Mouse (Mus musculus) limb, embryonic 13.5 days (tissue): Measurements from ENCODE around the gene Ssr1. TPM values are rescaled to one million over a fixed set of nuclear protein-coding genes. Genes with fewer than 3 reads are reported as not detected.

Experiments
- ATAC-seq: fragments of 200-750 bp; cut with Nextera tagmentation; 2 replicates; pipeline ENCODE4 v1.8.0; 2017; ENCODE audit warnings: low read depth, moderate number of reproducible peaks, moderate TSS enrichment; ENCODE audit not compliant: low FRiP score
- H3K27ac ChIP-seq: fragments of 300-500 bp; sonication (generic); 2 replicates; pipeline ENCODE4 v1.5.1; 2015; ENCODE audit warnings: inconsistent platforms, mild to moderate bottlenecking, moderate library complexity
- H3K27me3 ChIP-seq: fragments of 300-500 bp; sonication (generic); 2 replicates; pipeline ENCODE4 v1.6.1; 2015; ENCODE audit warnings: mild to moderate bottlenecking, inconsistent platforms
- H3K36me3 ChIP-seq: fragments of 300-500 bp; sonication (generic); 2 replicates; pipeline ENCODE4 v1.6.1; 2015; ENCODE audit warnings: inconsistent platforms, mild to moderate bottlenecking, moderate library complexity
- H3K4me1 ChIP-seq: fragments of 300-500 bp; sonication (generic); 2 replicates; pipeline ENCODE4 v1.6.1; 2015; ENCODE audit warnings: inconsistent platforms
- H3K4me2 ChIP-seq: fragments of 300-500 bp; sonication (generic); replicated peaks from 2 replicates; pipeline ENCODE4 v1.6.1; 2015; ENCODE audit warnings: inconsistent platforms, mild to moderate bottlenecking, moderate library complexity
- H3K4me3 ChIP-seq: fragments of 300-500 bp; sonication (generic); 2 replicates; pipeline ENCODE4 v1.5.1; 2015; ENCODE audit warnings: moderate library complexity, mild to moderate bottlenecking, inconsistent platforms
- H3K9ac ChIP-seq: fragments of 300-500 bp; sonication (generic); 2 replicates; pipeline ENCODE4 v1.6.1; 2015; ENCODE audit warnings: mild to moderate bottlenecking, inconsistent platforms
- H3K9me3 ChIP-seq: fragments of 300-500 bp; sonication (generic); 2 replicates; pipeline ENCODE4 v1.6.1; 2016; ENCODE audit warnings: inconsistent platforms
- WGBS: fragments of 180-500 bp; shearing (Covaris S2); methylation state at CpG from one replicate; pipeline ENCODE4 v1.1.7; 2015; 5-methylcytosine and 5-hydroxymethylcytosine counted together
- polyA plus RNA-seq: library from polyadenylated mRNA; unstranded; fragments of >200 nt; fragmentation: Nextera tagmentation; extraction: Ambion mirVana; gene quantifications from 2 replicates; pipeline ENCODE4 v1.2.1, GENCODE M21; 2015

The Ssr1 gene
- polyA plus RNA-seq, 1 experiment from 2014 or later: 143 TPM

DNA sequence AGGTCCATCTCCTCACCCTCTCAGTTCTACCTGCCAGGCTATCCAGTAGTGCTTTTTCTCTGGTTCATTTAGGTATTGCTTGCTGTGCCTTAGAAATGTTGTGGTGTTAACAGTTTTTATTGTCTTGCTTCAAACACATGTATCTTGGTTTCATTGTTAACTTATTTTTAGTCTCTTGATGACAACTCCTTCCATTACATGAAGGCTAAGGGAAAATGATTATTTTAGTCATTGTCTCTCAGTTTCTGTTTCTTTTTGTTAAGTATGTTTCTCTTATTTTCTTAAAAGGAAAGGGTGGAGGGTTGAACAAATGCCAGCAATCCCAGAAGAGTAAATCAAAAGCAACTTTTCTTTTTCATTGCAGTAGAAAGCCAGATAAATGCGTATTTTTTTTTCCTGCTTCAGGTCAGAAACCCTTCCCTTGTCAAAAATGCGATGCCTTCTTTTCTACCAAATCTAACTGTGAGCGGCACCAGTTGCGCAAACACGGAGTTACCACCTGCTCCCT lies 52.8 kb downstream of the Ssr1 start:
- no peak for ATAC-seq
- H3K27ac ChIP-seq: no peak overlapping the region
- H3K27me3 ChIP-seq: no peaks in the 10 kb centered on the region
- no peak overlapping the region for H3K4me3 ChIP-seq
- 78% methylated on average over 5 of the region's 5 CpGs for WGBS
- no peaks in the 10 kb centered on the region for H3K9me3 ChIP-seq
- no peak overlapping the region for H3K9ac ChIP-seq
- peaks cover 21% of the 10 kb centered on the region for H3K4me1 ChIP-seq
- H3K36me3 ChIP-seq: peaks cover 36% of the 10 kb centered on the region
- H3K4me2 ChIP-seq: no peak overlapping the region

DNA sequence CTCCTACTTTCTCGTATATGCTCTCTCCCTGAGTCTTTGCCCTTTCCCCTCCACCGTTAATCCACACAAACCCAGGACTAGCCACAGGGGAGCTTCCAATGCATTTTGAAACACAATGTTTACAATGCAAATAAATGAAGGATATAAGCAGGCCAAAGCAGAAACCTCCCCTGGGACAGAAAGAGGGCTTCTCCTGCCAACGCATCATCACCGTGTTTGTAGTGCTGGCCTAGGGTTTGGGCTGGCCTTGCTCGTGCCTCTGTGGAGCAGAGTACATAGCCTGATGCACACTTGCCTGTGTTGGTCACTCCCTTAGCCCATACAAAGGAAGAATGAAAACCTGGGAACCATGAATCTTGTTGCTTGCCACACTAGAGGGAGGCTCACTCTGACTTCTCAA lies 53.4 kb downstream of the Ssr1 start:
- H3K36me3 ChIP-seq: peaks cover 41% of the 10 kb centered on the region
- 67% methylated on average over 5 of the region's 5 CpGs for WGBS
- no peaks in the 10 kb centered on the region for H3K27me3 ChIP-seq
- H3K9ac ChIP-seq: no peak overlapping the region
- H3K4me1 ChIP-seq: peaks cover 21% of the 10 kb centered on the region
- no peak overlapping the region for H3K4me3 ChIP-seq
- H3K4me2 ChIP-seq: no peak overlapping the region
- ATAC-seq: no peak
- no peaks in the 10 kb centered on the region for H3K9me3 ChIP-seq
- no peak overlapping the region for H3K27ac ChIP-seq

DNA sequence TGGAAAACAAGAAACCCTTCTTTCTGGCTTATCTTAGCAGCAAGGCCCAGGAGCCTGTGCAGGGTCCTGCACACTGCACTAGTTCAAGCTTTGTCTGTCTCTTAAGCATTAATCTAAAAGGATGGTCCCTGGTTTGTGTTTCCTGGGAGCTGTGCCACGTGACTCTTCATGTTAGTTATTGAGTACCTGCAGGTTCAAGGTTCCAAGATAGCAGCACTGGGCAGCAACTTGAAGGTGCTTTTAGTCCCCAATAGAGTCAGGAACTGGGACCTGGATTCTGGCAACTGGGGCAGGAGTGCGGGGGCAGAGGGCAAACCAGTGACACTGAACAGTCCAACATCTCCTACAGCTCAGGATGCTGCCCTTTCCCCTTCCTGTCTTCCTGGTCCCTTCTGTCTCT lies 53.9 kb downstream of the Ssr1 start:
- no peak for ATAC-seq
- WGBS: 88% methylated on average over 2 of the region's 2 CpGs

DNA sequence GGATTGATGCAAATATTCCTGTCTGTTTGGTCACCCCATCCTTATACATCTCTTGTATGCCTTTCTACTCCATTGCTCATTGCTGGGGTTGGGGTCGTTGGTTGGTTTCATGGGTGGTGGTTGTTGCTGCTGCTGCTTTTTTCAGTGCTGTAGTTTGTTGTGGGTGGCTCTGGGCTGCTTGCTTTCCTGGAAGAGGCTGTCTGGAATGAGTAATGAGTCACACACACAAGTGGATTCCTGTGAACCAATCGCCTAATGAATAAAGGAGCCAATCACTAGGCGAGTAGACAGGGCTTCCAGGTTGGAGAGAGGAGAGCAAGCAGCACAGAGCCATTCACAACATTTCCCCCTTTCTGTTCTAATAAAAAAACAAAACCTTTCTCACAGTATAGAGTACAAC lies 57.7 kb downstream of the Ssr1 start:
- Histone ChIP-seq H3K27me3 (no peaks in the 10 kb centered on the region), H3K9ac (no peak overlapping the region), H3K36me3 (peaks cover 68% of the 10 kb centered on the region), H3K4me1 (no peaks in the 10 kb centered on the region), H3K9me3 (no peaks in the 10 kb centered on the region), H3K4me2 (no peak overlapping the region), H3K27ac (no peak overlapping the region), H3K4me3 (no peak overlapping the region)
- no peak for ATAC-seq
- 91% methylated on average over 3 of the region's 3 CpGs for WGBS

More for the DNA sequence above, 53.9 kb downstream of the Ssr1 start:
- Histone ChIP-seq H3K27me3 (no peaks in the 10 kb centered on the region), H3K4me3 (no peak overlapping the region), H3K4me1 (peaks cover 21% of the 10 kb centered on the region), H3K27ac (no peak overlapping the region), H3K4me2 (no peak overlapping the region), H3K36me3 (peaks cover 43% of the 10 kb centered on the region), H3K9ac (no peak overlapping the region), H3K9me3 (no peaks in the 10 kb centered on the region)

DNA sequence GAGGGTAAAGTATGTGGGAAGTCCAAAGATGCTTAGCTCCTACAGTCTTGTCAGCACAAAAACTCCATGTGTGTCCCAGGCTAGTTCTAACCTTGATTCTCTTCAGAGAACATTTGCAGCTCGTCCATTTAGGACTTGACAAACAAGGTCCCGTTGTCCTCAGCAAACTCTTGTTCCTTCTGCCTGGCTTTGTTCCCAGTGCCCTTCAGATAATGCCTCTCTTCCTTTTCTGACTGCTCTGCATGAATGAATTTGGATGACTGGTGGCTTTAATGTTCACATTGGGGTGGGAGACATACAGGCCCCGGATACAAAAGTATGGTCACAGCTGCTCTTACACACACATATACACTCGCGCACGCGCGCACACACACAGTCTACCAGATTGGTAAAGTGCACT lies 59.1 kb downstream of the Ssr1 start:
- Histone ChIP-seq H3K4me3 (no peak overlapping the region), H3K9me3 (no peaks in the 10 kb centered on the region), H3K27ac (no peak overlapping the region), H3K4me2 (no peak overlapping the region), H3K27me3 (no peaks in the 10 kb centered on the region), H3K36me3 (peaks cover 82% of the 10 kb centered on the region), H3K4me1 (no peaks in the 10 kb centered on the region), H3K9ac (no peak overlapping the region)
- no peak for ATAC-seq
- WGBS: 94% methylated on average over 8 of the region's 8 CpGs

- no peak for ATAC-seq
- H3K9ac ChIP-seq: no peak overlapping the region
- 86% methylated on average over 4 of the region's 4 CpGs for WGBS
- no peak overlapping the region for H3K4me2 ChIP-seq
- H3K9me3 ChIP-seq: no peaks in the 10 kb centered on the region
- peaks cover 88% of the 10 kb centered on the region for H3K36me3 ChIP-seq
- no peak overlapping the region for H3K27ac ChIP-seq
- no peaks in the 10 kb centered on the region for H3K27me3 ChIP-seq
- no peak overlapping the region for H3K4me3 ChIP-seq
- no peaks in the 10 kb centered on the region for H3K4me1 ChIP-seq
Measured at GRCm38 (mm10) chr13:37934075-37934474, 59.9 kb downstream of the Ssr1 start.

DNA sequence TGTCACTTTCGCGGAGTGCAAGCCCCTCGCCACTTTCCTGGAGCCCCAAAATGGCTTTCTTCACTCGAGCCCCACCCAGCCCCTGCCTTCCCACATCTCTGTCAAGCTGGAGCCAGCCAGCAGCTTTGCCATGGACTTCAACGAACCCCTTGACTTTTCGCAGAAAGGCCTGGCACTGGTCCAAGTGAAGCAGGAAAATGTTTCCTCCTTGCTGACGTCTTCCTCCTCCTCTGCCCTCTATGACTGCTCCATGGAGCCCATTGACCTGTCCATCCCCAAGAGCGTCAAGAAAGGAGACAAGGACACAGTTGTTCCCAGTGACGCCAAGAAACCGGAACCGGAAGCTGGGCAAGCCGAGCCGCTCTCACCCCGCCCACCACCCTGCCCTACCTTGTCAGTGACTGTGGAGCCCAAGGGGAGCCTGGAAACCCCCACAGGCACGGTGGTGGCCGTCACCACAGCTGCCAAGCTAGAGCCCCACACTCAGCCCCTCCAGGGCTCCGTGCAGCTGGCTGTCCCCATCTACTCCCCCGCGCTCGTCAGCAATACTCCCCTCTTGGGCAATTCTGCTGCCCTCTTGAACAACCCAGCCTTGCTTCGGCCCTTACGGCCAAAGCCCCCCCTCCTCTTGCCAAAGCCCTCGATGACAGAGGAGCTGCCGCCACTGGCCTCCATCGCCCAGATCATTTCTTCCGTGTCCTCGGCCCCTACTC lies 62.7 kb downstream of the Ssr1 start:
- peaks cover 87% of the 10 kb centered on the region for H3K36me3 ChIP-seq
- no peak overlapping the region for H3K27ac ChIP-seq
- H3K9ac ChIP-seq: no peak overlapping the region
- H3K9me3 ChIP-seq: no peaks in the 10 kb centered on the region
- H3K4me2 ChIP-seq: no peak overlapping the region
- whole genome bisulfite sequencing: 78% methylated on average over 27 of the region's 27 CpGs
- ATAC-seq: no peak
- no peaks in the 10 kb centered on the region for H3K27me3 ChIP-seq
- H3K4me1 ChIP-seq: no peaks in the 10 kb centered on the region
- H3K4me3 ChIP-seq: no peak overlapping the region

DNA sequence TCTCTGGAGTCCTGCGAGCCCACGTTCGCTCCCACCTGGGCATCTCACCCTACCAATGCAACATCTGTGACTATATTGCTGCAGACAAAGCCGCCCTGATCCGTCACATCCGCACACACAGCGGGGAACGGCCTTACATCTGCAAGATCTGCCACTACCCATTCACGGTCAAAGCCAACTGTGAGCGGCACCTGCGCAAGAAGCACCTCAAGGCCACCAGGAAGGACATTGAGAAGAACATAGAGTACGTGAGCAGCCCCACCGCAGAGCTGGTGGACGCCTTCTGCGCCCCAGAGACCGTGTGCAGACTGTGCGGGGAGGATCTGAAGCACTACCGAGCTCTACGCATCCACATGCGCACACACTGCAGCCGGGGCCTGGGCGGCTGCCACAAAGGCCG lies 63.4 kb downstream of the Ssr1 start:
- Histone ChIP-seq H3K27me3 (no peaks in the 10 kb centered on the region), H3K4me2 (no peak overlapping the region), H3K4me1 (no peaks in the 10 kb centered on the region), H3K9me3 (no peaks in the 10 kb centered on the region), H3K9ac (no peak overlapping the region), H3K36me3 (peaks cover 82% of the 10 kb centered on the region), H3K4me3 (no peak overlapping the region), H3K27ac (no peak overlapping the region)
- WGBS: 93% methylated on average over 23 of the region's 23 CpGs
- ATAC-seq: no peak

DNA sequence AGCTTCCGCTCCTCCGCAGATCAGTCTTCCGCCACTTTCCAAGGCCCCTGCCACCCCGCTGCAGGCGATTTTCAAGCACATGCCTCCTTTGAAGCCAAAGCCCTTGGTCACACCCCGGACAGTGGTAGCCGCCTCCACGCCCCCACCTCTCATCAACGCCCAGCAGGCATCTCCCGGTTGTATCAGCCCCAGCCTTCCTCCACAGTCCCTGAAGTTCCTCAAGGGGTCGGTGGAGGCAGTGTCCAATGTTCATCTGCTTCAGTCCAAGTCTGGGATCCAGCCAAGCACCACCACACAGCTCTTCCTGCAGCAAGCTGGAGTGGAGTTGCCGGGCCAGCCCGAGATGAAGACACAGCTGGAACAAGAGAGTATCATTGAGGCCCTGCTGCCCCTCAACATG lies 63.9 kb downstream of the Ssr1 start:
- peaks cover 84% of the 10 kb centered on the region for H3K36me3 ChIP-seq
- H3K9ac ChIP-seq: no peak overlapping the region
- no peak overlapping the region for H3K4me3 ChIP-seq
- H3K27ac ChIP-seq: no peak overlapping the region
- H3K27me3 ChIP-seq: no peaks in the 10 kb centered on the region
- H3K4me2 ChIP-seq: no peak overlapping the region
- H3K9me3 ChIP-seq: no peaks in the 10 kb centered on the region
- no peak for ATAC-seq
- WGBS: 87% methylated on average over 13 of the region's 13 CpGs
- no peaks in the 10 kb centered on the region for H3K4me1 ChIP-seq

DNA sequence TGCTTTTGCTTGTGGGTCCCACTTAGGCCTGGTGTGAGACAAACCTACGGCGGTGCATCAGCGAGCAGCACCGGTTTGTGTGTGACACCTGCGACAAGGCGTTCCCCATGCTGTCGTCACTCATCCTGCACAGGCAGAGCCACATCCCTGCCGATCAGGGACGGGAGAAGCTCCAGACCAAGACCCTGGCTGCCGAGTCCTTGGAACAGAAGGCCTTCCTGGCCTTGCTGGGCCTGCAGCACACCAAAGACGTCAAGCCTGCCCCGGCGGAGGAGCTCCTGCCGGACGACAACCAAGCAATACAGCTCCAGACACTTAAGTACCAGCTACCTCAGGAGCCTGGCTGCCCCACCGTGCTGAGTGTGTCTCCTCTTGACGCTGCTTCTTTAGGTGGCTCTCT lies 64.5 kb downstream of the Ssr1 start:
- H3K4me1 ChIP-seq: no peaks in the 10 kb centered on the region
- WGBS: 92% methylated on average over 17 of the region's 17 CpGs
- no peak overlapping the region for H3K27ac ChIP-seq
- ATAC-seq: no peak
- H3K4me2 ChIP-seq: no peak overlapping the region
- no peak overlapping the region for H3K4me3 ChIP-seq
- peaks cover 83% of the 10 kb centered on the region for H3K36me3 ChIP-seq
- H3K27me3 ChIP-seq: no peaks in the 10 kb centered on the region
- no peak overlapping the region for H3K9ac ChIP-seq
- H3K9me3 ChIP-seq: no peaks in the 10 kb centered on the region

GRCm38 (mm10) chr13:37926394-37926793 lies 67.6 kb downstream of the Ssr1 start:
- peaks cover 69% of the 10 kb centered on the region for H3K36me3 ChIP-seq
- H3K9ac ChIP-seq: no peak overlapping the region
- no peak overlapping the region for H3K27ac ChIP-seq
- no peaks in the 10 kb centered on the region for H3K27me3 ChIP-seq
- H3K9me3 ChIP-seq: no peaks in the 10 kb centered on the region
- H3K4me1 ChIP-seq: no peaks in the 10 kb centered on the region
- ATAC-seq: no peak
- 91% methylated on average over 3 of the region's 3 CpGs for WGBS
- no peak overlapping the region for H3K4me2 ChIP-seq
- H3K4me3 ChIP-seq: no peak overlapping the region

- ATAC-seq: no peak
- Histone ChIP-seq H3K9me3 (no peaks in the 10 kb centered on the region), H3K4me3 (no peak overlapping the region), H3K4me2 (no peak overlapping the region), H3K27me3 (no peaks in the 10 kb centered on the region), H3K27ac (no peak overlapping the region; the same call in 1 of the 2 replicates), H3K36me3 (peaks cover 62% of the 10 kb centered on the region), H3K9ac (no peak overlapping the region), H3K4me1 (no peaks in the 10 kb centered on the region)
- WGBS: 63% methylated on average over 4 of the region's 4 CpGs
Measured at GRCm38 (mm10) chr13:37924461-37924948, 69.5 kb downstream of the Ssr1 start.
